Mouse (Mus musculus): Measurements from ENCODE around the gene Bcl2l11. TPM values are rescaled to one million over a fixed set of nuclear protein-coding genes. Genes with fewer than 3 reads are reported as not detected.

Bcl2l11 gene
- 5.5 and 6.0 TPM in 2 replicates for polyA plus RNA-seq (2015; fragmentation: Nextera tagmentation; extraction: Ambion mirVana)

DNA sequence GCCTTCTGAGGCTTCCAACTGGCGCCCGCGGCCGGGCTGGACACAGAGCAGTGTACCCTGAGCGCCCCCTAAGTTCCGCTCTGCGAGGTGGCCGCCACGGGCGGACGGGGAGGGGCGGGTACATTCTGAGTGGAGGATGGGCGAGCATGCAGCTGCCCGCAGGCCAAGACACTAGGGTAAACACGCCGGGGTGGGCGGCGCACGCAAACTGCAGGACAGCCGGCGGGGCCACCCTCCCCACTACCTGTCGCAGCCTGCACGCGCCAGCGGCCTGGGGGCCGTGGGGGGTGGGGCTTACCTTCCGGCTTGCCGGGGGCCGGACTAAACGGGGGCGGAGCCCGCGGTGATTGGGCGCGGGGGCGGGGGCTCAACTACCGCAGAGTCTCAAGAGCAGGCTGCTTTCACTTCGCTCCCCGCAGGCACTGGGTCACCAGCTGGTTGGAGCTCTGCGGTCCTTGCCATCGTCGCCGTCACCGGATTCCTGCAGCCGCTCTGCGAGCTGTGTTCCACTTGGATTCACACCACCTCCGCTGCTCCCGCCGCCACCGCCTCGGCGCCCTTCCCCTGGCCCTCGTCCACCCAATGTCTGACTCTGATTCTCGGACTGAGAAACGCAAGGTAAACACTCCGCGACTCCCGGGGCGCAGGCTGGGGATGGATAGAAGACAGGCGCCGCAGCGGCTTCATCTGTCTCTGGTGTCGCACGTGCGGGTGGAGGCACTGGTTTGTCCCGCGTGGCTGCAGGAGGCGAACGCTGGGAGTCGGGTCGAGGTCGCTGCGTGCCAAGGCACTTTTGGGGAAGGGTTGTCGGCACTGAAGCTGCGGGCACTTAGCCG, at the start of gene Bcl2l11:
Gene Bcl2l11, plus strand, starts transcription at position 404 of the 836 bp plus-strand sequence.
- peaks cover 27% of the 10 kb centered on the region for H3K4me1 ChIP-seq (ENCODE audit: control insufficient read depth, low read depth, low read length)
- H3K27me3 ChIP-seq (ENCODE audit: control insufficient read depth, insufficient read depth, low read depth, low read length): peaks cover 47% of the 10 kb centered on the region

DNA sequence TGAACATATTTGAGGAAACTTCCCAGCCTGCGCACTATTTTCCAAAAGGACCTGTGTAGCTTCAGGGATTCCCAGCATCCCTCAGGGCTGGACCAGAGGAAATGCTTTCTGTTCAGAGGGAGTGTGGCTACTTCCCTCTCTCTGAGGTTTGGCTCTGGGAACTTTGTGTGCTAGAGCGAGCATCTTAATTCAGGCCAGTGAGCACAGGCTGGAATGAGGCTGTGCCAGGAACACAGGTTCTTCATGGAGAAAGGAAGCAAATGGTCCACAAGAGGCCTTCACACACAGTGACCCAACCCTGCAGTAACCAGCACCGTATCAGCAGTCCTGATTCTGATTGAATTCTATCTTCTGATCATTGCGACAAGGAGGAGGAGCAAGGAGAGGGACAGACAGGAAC, 48.9 kb upstream of the Bcl2l11 start:
- no peak overlapping the region for H3K27ac ChIP-seq (ENCODE audit: low read length)
- ATAC-seq (ENCODE audit: low read depth): no peak
- H3K27me3 ChIP-seq (ENCODE audit: control insufficient read depth, insufficient read depth, low read depth, low read length): no peaks in the 10 kb centered on the region
- no peaks in the 10 kb centered on the region for H3K4me1 ChIP-seq (ENCODE audit: control insufficient read depth, low read depth, low read length)
- WGBS (ENCODE audit: insufficient replicate concordance): 61% methylated on average over 4 of the region's 4 CpGs
- H3K9ac ChIP-seq (ENCODE audit: low read depth, low read length): no peak overlapping the region
- H3K9me3 ChIP-seq (replicated peaks; ENCODE audit: control insufficient read depth, low read length): no peaks in the 10 kb centered on the region
- H3K4me3 ChIP-seq (ENCODE audit: low read depth, low read length): no peak overlapping the region
- no peak overlapping the region for H3K4me2 ChIP-seq (ENCODE audit: low read depth, low read length)
- no peaks in the 10 kb centered on the region for H3K36me3 ChIP-seq (ENCODE audit: control insufficient read depth, insufficient read depth)

More for the DNA sequence above, at the start of gene Bcl2l11:
- whole genome bisulfite sequencing (ENCODE audit: insufficient replicate concordance): under 1% methylated on average over 70 of the region's 76 CpGs
- Histone ChIP-seq H3K36me3 (ENCODE audit: control insufficient read depth, insufficient read depth) (peaks cover 5% of the 10 kb centered on the region), H3K4me2 (ENCODE audit: low read depth, low read length) (peak within 1 kb of the TSS; percentile 92), H3K4me3 (ENCODE audit: low read depth, low read length) (peak within 1 kb of the TSS; percentile 88), H3K9ac (ENCODE audit: low read depth, low read length) (peak within 1 kb of the TSS; percentile 70), H3K27ac (ENCODE audit: low read length) (peak within 1 kb of the TSS; percentile 86), H3K9me3 (replicated peaks; ENCODE audit: control insufficient read depth, low read length) (no peaks in the 10 kb centered on the region)
- ATAC-seq (ENCODE audit: low read depth): peak; percentile 72

DNA sequence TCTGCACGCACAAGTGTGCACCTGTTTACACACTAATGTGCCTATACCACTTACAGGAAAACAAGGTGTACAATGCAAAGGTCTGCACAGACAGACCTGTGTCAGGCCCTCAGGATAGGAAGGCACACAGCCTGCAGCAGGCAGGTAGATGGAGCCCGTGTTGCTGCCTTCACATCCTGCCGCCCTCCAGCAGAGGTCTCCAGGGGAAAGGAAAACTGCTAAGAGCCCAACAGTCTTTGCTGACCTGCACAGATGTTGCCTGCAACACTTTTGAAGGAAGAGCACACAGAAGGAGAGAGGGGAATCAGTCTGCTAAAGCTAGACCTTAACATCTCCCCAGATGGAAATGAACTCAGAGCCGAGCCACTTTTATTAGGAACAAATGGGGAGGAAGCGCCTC, 47.0 kb upstream of the Bcl2l11 start:
- WGBS (ENCODE audit: insufficient replicate concordance): 42% methylated on average over 5 of the region's 5 CpGs
- Histone ChIP-seq H3K9me3 (replicated peaks; ENCODE audit: control insufficient read depth, low read length) (no peaks in the 10 kb centered on the region), H3K27ac (ENCODE audit: low read length) (no peak overlapping the region), H3K36me3 (ENCODE audit: control insufficient read depth, insufficient read depth) (no peaks in the 10 kb centered on the region), H3K4me1 (ENCODE audit: control insufficient read depth, low read depth, low read length) (no peaks in the 10 kb centered on the region; the same call in 1 of the 2 replicates), H3K4me2 (ENCODE audit: low read depth, low read length) (no peak overlapping the region), H3K9ac (ENCODE audit: low read depth, low read length) (no peak overlapping the region), H3K4me3 (ENCODE audit: low read depth, low read length) (no peak overlapping the region), H3K27me3 (ENCODE audit: control insufficient read depth, insufficient read depth, low read depth, low read length) (no peaks in the 10 kb centered on the region)
- ATAC-seq (ENCODE audit: low read depth): no peak

DNA sequence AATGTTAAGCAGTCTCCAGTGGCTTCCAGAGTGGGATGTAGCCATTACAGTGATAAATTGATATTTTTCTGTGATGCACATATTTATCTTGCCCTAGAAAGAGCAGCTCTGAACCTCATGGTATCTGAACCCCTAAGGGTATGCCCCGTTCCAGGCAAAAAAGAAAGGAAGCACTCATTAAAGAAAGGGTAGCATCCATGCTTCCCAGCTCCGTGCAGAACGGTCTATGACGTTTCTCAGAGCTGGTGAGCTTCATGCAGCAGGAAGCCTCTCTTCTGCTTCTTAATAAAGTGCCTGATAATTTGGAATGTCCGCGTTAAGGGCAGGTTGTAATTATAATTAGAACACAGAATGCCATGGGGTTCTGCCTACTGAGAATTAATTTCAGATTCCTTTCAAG, 46.5 kb upstream of the Bcl2l11 start:
- ATAC-seq (ENCODE audit: low read depth): no peak
- no peaks in the 10 kb centered on the region for H3K27me3 ChIP-seq (ENCODE audit: control insufficient read depth, insufficient read depth, low read depth, low read length)
- WGBS (ENCODE audit: insufficient replicate concordance): 61% methylated on average over 6 of the region's 6 CpGs
- no peak overlapping the region for H3K27ac ChIP-seq (ENCODE audit: low read length)
- no peaks in the 10 kb centered on the region; the same call in 1 of the 2 replicates for H3K4me1 ChIP-seq (ENCODE audit: control insufficient read depth, low read depth, low read length)
- no peak overlapping the region for H3K9ac ChIP-seq (ENCODE audit: low read depth, low read length)
- no peak overlapping the region for H3K4me2 ChIP-seq (ENCODE audit: low read depth, low read length)
- no peaks in the 10 kb centered on the region for H3K36me3 ChIP-seq (ENCODE audit: control insufficient read depth, insufficient read depth)
- H3K9me3 ChIP-seq (replicated peaks; ENCODE audit: control insufficient read depth, low read length): no peaks in the 10 kb centered on the region
- H3K4me3 ChIP-seq (ENCODE audit: low read depth, low read length): no peak overlapping the region

GRCm38 (mm10) chr2:128083844-128084243, 42.0 kb upstream of the Bcl2l11 start:
- no peak for ATAC-seq (ENCODE audit: low read depth)
- Histone ChIP-seq H3K4me2 (ENCODE audit: low read depth, low read length) (no peak overlapping the region), H3K9me3 (replicated peaks; ENCODE audit: control insufficient read depth, low read length) (no peaks in the 10 kb centered on the region), H3K36me3 (ENCODE audit: control insufficient read depth, insufficient read depth) (no peaks in the 10 kb centered on the region), H3K27me3 (ENCODE audit: control insufficient read depth, insufficient read depth, low read depth, low read length) (no peaks in the 10 kb centered on the region), H3K4me3 (ENCODE audit: low read depth, low read length) (no peak overlapping the region), H3K9ac (ENCODE audit: low read depth, low read length) (no peak overlapping the region), H3K27ac (ENCODE audit: low read length) (no peak overlapping the region), H3K4me1 (ENCODE audit: control insufficient read depth, low read depth, low read length) (no peaks in the 10 kb centered on the region; the same call in 1 of the 2 replicates)
- WGBS (ENCODE audit: insufficient replicate concordance): 4% methylated on average over 3 of the region's 3 CpGs

GRCm38 (mm10) chr2:128084607-128085006, 41.2 kb upstream of the Bcl2l11 start:
- Histone ChIP-seq H3K4me3 (ENCODE audit: low read depth, low read length) (no peak overlapping the region), H3K9me3 (replicated peaks; ENCODE audit: control insufficient read depth, low read length) (no peaks in the 10 kb centered on the region), H3K36me3 (ENCODE audit: control insufficient read depth, insufficient read depth) (no peaks in the 10 kb centered on the region), H3K4me1 (ENCODE audit: control insufficient read depth, low read depth, low read length) (no peaks in the 10 kb centered on the region; the same call in 1 of the 2 replicates), H3K9ac (ENCODE audit: low read depth, low read length) (no peak overlapping the region), H3K27me3 (ENCODE audit: control insufficient read depth, insufficient read depth, low read depth, low read length) (no peaks in the 10 kb centered on the region), H3K4me2 (ENCODE audit: low read depth, low read length) (no peak overlapping the region), H3K27ac (ENCODE audit: low read length) (no peak overlapping the region)
- 20% methylated on average over 5 of the region's 5 CpGs for WGBS (ENCODE audit: insufficient replicate concordance)
- peak; percentile 70 for ATAC-seq (ENCODE audit: low read depth)

DNA sequence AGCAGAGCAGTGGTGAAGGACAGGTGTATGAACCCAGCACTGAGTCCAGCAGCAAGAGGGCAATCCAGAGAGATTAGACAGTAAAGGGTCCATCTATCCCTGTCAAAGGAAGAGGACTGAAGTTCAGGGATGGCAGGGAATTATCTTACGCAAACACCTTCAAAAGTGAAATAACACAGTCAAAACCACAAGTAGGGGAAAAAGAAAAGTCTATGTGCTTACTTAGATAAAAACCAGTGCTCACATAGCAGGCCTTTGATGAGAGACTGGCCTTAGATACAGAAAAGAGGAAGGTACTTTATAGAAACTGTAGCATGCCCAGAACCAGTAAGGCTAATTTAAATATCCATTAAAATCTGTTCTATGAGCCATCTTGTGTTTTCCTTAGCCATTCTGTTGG, 40.4 kb upstream of the Bcl2l11 start:
- ATAC-seq (ENCODE audit: low read depth): 0 out of 2 replicates have a peak, but pooled peaks have one; percentile 13
- H3K36me3 ChIP-seq (ENCODE audit: control insufficient read depth, insufficient read depth): no peaks in the 10 kb centered on the region
- no peaks in the 10 kb centered on the region; the same call in 1 of the 2 replicates for H3K4me1 ChIP-seq (ENCODE audit: control insufficient read depth, low read depth, low read length)
- H3K9ac ChIP-seq (ENCODE audit: low read depth, low read length): no peak overlapping the region
- H3K9me3 ChIP-seq (replicated peaks; ENCODE audit: control insufficient read depth, low read length): no peaks in the 10 kb centered on the region
- no peak overlapping the region for H3K27ac ChIP-seq (ENCODE audit: low read length)
- WGBS (ENCODE audit: insufficient replicate concordance): 38% methylated on average over 1 of the region's 1 CpGs
- no peak overlapping the region for H3K4me2 ChIP-seq (ENCODE audit: low read depth, low read length)
- no peak overlapping the region for H3K4me3 ChIP-seq (ENCODE audit: low read depth, low read length)
- no peaks in the 10 kb centered on the region for H3K27me3 ChIP-seq (ENCODE audit: control insufficient read depth, insufficient read depth, low read depth, low read length)

DNA sequence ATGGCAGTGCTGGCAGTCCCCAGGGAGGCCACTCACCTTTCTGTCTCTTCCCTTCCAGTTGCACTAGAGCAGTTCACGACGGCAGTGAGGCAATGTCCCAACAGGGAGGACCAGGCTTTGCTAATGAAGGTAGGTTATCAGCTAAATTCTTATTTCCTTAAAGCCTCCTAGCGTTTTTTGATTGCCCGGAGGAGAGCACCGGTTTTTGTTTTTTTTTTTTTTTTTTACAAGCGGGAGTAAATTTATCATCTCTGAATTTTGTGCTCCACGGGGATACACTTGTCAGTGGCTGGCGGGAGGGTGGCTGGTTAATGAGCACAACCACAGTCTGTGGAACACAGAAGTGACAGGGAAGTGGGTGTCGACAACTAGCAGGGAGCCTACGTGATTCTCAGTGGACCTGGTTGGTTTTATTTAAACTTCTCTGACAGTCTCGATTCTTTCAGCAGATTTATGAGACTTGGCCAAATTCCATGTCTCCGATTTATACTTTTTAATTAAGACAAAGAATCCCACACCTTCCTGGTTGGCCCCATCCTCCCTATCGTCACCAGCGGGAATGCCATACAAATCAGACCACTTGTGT, 39.4 kb upstream of the Bcl2l11 start:
- WGBS (ENCODE audit: insufficient replicate concordance): 47% methylated on average over 14 of the region's 14 CpGs

DNA sequence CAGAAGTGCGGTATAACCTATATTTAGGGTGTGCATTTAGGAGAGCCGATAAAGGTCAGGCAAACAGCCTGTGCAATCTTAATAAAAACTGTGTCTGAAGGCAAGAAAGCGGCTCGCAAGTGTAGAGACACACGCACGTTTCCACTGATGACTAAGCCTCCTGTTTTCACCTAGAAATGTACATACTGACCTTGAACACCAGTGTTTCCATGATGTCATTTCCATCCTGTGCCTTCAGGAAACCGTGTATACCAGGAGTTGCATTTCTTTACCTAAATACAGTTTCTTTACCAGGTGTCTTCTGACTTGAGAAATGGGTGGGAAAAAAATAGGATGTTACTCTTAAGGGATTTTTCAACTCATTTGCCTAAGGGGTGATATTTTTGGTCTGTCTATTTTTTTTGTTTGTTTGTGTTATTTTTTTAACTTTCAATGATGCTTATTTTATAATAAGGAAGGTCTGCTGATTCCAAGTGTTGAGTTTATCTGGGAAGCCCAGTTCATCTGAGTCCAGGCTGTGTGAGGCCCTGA, 38.8 kb upstream of the Bcl2l11 start:
- WGBS (ENCODE audit: insufficient replicate concordance): 61% methylated on average over 7 of the region's 7 CpGs
- no peaks in the 10 kb centered on the region; the same call in 1 of the 2 replicates for H3K4me1 ChIP-seq (ENCODE audit: control insufficient read depth, low read depth, low read length)
- H3K27ac ChIP-seq (ENCODE audit: low read length): no peak overlapping the region
- no peak overlapping the region for H3K4me3 ChIP-seq (ENCODE audit: low read depth, low read length)
- H3K9ac ChIP-seq (ENCODE audit: low read depth, low read length): no peak overlapping the region
- no peak overlapping the region for H3K4me2 ChIP-seq (ENCODE audit: low read depth, low read length)
- H3K36me3 ChIP-seq (ENCODE audit: control insufficient read depth, insufficient read depth): no peaks in the 10 kb centered on the region
- no peaks in the 10 kb centered on the region for H3K27me3 ChIP-seq (ENCODE audit: control insufficient read depth, insufficient read depth, low read depth, low read length)
- H3K9me3 ChIP-seq (replicated peaks; ENCODE audit: control insufficient read depth, low read length): no peaks in the 10 kb centered on the region
- ATAC-seq (ENCODE audit: low read depth): no peak

More for the DNA sequence above, 39.4 kb upstream of the Bcl2l11 start:
- H3K36me3 ChIP-seq (ENCODE audit: control insufficient read depth, insufficient read depth): no peaks in the 10 kb centered on the region
- no peaks in the 10 kb centered on the region for H3K9me3 ChIP-seq (replicated peaks; ENCODE audit: control insufficient read depth, low read length)
- no peaks in the 10 kb centered on the region for H3K27me3 ChIP-seq (ENCODE audit: control insufficient read depth, insufficient read depth, low read depth, low read length)
- no peaks in the 10 kb centered on the region; the same call in 1 of the 2 replicates for H3K4me1 ChIP-seq (ENCODE audit: control insufficient read depth, low read depth, low read length)
- H3K27ac ChIP-seq (ENCODE audit: low read length): no peak overlapping the region
- no peak overlapping the region for H3K9ac ChIP-seq (ENCODE audit: low read depth, low read length)
- no peak overlapping the region for H3K4me3 ChIP-seq (ENCODE audit: low read depth, low read length)
- ATAC-seq (ENCODE audit: low read depth): no peak
- H3K4me2 ChIP-seq (ENCODE audit: low read depth, low read length): no peak overlapping the region

Data from liver, embryonic 16.5 days (tissue).